Mouse (Mus musculus): Measurements from ENCODE around the gene 4933427D14Rik.
A peak's percentile ranks its signal among the peaks of the same experiment; 100 is the strongest.

4933427D14Rik gene

DNA sequence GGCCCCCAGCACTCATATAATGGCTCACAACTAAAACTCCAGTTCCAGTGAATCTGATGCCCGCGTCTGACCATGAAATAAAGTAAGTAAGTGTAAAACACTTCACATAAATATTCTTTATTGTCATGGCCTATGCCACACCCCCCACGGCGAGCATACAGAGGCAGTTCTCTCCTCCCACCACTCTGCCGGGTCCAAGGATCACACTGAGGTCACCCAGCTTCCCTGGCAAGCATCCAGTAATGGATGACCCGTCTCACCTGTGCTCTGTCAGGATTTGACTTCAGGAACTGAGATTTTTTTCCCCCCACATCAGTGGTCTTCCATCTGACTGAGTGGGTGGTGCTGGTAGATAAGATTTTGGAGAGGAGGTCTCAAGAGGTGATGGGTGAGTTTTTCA, 67.1 kb downstream of the 4933427D14Rik start:
- no peak for DNase-seq (ENCODE audit: low spot score)

DNA sequence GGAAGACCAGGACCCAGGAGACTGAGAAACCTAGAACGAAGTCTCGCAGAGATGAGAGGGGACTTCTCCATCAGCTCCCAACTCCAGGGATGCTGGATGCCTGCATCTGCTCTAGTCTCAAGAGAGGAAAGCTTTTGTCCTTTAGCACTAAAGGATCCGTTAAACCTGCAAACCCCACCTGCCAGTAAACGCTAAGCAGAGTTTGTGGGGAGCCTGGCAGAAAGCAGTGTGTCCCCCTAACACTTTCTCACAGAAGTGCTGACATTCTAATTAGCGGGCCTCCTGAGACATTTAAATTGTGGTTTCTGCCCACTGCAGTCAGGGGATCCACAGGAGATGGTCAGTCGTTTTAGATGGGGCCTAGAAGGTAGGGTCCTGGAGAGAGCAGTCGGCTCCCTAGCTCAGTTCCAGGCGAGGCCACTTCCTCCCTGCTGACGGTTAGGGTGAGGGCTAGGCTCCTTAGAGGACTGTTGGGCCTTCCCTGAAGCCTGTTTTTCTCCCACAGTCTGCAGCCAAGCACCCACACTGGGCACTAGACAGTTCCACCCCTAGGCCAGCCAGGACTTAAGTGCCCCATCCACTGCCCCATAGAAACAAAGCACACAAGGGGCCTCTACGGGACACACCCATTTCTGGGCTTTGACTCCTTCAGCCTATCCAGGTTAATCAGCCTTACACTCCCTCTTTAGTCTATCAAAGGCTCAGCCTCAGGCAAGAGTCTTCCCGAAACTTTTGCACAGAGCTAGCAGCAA, 70.9 kb downstream of the 4933427D14Rik start:
- no peak for DNase-seq (ENCODE audit: low spot score)

DNA sequence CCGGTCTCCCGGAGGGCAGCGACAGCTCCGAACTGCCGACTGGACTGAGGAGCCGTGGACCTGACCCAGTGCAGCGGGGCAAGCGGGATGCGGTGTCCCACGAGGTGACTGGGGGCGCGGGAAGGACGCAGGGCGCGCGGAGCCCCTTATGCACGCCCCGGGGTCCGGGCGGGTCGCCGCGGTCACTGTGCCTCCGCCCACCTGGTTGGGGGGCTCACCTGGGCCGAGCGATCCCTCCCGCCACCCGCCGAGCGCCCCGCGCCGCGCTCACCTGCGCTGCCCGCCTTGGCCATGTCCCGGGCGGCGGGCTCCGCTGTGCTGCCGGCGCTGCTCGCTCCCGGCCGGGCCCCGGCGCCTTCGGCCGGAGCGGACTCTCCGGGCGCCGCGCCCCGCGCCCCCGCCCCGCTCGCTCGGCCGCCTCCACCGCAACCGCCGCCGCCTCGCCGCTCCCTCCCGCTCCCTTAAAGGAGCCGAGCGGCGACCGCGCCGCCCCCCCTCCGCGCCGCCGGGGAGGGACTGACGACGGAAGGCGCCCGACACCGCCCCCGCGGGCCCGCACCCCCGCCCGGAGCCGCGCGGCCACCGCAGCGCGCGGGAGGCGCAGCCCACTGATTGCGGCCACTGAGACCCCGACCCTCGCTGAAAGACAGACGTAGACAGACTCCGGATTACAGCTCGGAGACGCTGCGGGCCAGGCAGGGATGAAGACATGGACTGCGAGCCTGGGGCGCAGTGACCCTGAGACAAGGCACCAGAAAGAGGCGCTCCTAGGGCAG, 71.7 kb downstream of the 4933427D14Rik start, which contains the start of gene Pitpnm3:
Pitpnm3 (minus strand) TSS at position 396 of the 776 bp plus-strand sequence.
- peak; percentile 32 for DNase-seq (ENCODE audit: low spot score)

DNA sequence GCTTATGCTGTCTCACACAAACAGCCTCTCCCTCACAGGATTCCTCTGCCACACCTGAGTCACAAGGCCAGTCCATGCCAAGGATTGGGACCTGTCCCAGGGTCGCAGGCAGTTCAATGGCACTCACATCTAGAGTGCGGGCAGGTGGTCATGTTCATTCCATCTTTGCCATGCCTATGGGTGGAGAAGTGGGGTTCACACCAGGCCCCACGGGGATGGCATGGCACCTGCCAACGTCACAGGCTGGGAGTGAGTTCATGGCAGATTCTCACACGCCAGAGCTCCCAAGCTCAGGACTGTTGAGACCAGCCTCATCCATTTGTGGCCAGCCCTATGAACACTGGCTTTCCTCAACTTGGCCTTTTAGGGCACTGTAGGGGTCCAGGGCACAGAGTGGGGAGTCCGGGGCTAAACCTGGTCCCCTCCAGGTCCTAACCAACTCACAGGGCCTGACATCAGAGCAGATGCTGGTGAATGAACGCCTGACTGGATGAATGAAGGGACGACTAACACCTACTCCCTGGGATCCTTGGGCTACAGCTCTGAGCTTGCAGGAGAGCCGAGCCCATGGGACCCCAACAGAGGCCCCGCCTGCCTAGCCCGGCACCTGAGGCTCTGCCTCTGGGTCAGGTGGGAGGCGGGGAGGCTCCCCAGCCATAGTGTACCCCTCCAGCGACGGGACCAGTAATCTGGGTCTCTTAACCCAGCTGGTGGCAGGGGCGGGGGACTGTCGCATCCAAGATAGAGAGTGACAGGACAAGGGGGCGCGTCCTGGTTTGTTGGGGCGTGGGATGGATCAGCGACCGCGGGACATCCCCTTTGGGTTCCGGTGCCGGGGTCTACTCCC, 72.5 kb downstream of the 4933427D14Rik start:
- no peak for DNase-seq (ENCODE audit: low spot score)

DNA sequence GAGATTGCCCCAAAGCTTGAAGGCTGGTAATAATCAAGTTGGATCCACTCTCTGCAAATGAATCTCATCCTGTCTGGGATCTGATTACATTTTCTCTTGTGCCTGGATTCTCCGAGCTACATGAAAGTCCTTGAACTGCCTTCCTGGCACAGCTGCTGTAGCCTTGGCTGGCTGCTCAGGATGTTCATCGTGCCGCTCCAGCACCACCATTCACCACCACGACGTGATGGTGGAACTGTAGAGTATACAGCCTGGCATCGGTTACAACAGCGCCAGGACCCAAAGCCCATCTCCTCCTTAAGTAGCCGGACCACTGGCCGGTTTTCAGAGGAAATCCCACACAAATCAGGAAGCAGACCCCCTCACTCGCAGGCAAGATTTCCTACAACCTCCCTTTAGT, 74.2 kb downstream of the 4933427D14Rik start:
- no peak for DNase-seq (ENCODE audit: low spot score)

DNA sequence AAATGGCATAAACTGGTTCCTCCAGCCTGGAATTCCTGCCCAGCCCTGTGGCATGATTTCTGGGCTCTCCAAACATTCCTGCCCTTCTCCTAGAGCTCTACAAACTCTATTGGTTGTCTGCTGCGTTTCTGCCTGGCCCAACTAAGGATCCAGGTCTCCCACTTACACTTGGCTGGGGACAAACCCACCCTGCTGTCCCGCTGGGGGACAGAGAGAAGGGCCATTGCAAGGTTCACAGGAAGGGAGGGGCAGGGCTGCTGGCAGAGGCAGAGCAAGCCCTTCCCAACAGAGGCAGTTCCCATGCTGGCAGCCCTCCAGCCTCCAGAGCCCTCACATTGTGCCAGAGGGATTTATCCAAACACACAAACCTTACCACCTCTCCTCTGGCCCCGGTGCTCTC, 75.0 kb downstream of the 4933427D14Rik start:
- peak; percentile 46 for DNase-seq (ENCODE audit: low spot score)

DNA sequence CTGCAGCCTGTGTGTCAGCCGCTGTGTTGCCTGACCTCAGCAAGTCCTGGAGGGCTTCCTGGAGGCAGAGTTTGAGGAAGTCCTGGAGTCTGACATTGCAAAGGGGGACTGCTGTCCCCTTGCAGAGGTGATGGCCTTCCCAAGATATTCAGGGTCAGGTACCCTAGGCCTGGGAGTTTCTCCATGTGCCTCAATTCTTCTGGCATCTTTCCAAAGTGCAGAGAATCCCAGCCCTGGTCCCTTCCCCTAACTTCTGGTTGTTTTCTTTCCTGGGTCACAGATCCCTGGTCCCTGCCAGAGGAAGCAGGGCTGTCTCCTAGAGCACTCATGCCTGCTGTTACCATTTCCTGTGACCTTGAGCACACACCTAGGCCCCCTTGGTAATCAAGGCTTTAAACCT, 75.6 kb downstream of the 4933427D14Rik start:
- no peak for DNase-seq (ENCODE audit: low spot score)

DNA sequence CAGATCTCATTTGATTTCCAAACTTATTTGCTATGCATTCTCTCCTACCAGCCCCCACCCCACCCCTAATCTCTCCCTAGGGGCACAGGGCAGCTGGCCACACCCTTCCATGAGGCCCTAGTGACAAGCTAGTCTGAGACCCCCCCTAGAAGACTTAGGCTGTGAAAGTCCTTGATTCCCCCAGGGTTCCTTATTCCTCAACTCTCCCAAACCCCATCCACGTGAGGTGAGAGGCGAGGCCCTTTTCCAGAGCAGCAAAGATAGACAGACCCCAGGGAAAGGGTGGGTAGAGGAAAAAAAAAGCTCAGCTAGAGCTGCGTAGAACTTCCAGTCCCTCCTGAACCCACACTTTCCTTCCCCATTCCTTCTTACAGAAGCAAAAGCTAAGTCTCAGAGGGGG, 76.4 kb downstream of the 4933427D14Rik start:
- DNase-seq (ENCODE audit: low spot score) = no peak

DNA sequence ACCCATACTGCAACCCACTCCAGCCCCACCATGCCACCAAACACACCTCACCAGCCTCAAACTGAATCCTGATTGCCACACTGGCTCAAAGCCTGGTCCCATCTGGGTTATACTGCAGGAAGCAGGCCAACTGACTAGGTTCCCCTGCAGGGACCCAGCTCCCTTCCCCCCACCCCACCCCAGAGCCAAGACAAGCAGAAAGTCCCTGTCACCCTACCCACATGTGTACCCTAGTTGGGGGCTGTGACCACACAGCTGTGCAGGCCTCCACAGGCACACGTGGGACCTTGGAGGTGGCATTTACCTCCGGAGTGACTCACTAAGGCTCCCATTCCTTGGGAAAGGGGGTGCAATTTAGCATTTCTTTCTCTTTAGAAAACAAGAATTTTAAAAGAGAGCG, 76.8 kb downstream of the 4933427D14Rik start:
- DNase-seq (ENCODE audit: low spot score) = no peak

DNA sequence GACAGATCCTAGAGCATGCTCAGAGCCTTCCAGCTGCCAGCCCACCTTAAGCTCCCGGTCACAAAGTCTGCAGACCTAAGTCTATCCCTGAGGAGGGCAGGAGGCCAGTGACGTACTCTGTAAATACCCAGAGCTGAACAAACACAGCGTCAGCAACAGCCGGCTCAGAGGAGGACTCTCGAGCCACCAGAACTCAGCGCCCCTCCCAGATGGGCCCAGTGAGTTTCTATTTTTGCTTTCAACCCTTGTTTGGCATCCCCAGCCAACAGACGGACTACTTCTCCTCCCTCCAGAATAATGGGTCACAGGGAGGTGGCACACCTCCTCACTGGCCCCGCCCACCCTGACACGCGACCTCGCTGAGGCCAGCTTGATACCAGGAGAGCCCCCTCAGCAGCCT, 77.2 kb downstream of the 4933427D14Rik start:
- DNase-seq (ENCODE audit: low spot score) = peak; percentile 13

DNA sequence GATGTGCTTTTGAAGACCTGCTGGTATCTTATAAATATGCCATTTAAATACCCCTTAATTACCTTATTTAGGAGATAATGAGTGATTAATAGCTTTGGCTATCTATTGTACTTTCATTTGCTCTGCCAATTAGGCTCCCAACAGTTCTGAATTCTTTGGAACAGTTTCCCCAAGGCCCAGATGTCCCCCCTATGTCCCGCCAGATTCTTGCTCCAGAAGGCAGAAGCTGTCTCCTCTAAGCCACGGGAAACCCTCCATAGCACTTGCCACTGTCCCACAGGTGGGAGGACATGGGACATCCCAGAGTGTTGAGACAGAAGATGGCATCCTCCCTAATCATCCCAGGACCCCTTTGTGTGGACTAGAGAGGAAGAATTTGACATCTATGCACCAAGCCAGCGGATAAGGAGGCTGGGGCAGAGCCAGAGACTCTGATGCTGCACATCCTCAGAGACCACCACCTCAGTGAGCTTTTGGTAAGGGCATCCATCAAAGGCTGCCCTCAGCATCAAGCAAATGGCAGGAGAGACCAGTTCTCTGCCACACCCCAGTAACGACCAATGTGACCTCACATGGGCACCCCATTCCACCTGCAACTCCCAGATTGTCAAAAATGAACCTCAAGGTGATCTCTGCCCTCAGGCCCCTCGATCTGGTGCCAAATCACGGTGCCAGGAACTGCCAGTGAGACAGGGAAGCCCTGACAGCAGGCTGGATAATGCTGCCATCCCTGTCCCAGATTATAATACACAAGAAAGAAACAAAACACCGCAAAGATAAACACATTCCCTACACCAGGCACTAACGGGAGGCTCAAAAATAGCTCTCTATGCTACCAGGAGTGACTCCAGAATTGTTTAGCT, 78.0 kb downstream of the 4933427D14Rik start:
- no peak for DNase-seq (ENCODE audit: low spot score)

DNA sequence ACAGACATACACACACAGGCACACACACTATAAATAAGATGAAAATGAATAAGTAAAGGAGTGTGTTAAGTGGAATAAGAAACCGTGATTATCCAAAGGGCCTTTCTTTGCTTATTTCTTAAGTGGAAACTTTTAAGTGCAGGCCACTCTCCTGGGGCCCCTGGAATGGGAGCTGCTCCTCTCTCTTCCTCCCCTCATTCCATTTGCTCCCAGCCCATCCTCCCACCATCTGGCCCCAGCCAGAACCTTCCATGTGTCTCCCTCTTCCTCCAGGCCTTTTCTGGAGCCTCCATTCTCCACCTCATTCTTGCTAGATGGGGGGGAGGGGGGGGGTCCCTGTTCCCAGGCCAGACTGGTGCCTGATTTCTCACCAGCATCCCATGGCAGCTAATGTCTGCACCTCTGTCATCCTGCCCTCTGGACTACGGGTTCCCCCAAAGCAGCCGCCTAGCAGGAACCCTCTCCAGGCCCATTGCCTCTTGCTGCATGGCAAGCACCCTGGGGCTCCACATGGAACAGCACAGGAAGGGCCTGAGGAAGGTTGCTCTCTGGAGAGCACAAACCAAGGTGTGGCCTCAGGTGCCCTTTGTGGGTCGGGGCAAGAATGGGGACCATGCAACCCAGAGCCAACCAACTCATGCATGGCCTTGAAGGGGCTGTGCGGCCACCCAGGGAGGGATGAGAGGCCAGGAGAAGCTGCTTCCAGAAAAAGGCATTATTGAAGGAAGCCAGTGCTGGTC, 79.6 kb downstream of the 4933427D14Rik start:
- no peak for DNase-seq (ENCODE audit: low spot score)

DNA sequence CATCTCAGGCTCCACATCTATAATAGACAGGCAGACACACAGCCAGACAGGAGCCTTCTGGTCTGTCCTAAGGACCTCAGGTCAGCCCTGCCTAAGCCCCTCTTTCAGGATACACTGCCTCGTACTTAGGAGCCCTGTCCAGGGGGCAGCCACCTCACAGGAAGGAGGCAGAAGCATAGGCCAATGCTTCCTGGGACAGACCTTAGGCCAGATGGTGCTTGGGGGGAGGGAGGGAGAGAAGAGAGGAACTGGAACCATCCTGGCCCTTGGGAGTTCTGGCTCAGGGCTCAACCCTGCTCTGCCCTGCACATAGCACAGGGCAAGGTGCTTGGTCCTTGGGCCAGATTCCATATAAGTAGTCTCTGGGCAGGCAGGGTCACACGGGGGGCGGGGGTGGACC, 81.5 kb downstream of the 4933427D14Rik start:
- no peak for DNase-seq (ENCODE audit: low spot score)

DNA sequence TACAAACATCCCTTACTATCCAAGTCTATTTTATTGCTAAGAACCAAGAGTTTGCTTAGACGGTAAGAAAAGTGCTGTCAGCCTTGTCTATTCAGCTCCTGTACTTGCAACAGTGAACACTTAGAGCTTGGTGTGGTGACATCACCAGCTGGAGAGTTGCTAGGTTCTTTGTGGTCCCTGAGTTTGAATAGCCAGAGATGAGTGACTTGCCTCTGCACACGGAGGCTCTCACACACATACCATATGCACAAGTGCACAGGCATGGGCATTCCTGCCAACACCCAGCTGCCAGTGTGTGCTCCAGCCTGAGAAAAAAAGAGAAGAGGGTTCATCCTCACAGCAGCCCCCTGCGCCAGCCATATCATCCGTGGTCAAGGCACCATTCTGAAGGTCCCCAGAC, 83.7 kb downstream of the 4933427D14Rik start:
- no peak for DNase-seq (ENCODE audit: low spot score)

DNA sequence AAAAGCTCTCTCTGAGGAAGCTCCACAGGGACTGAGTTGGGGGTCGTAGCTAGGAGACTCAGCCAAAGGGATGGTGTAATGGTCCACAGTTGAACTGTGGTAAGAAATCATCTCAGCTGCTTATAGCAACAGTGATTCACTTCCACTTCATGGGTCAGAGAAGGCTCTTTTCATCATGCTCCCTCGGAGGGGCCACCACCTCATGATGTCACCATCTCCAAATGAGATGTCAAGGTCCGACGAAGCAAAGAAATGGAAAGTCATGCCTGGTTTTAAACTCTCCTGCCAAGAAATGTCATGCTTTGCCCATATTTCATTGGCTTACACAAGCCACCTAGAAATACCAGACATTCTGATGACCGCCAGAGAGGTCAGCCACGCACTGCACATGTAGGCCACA, 86.9 kb downstream of the 4933427D14Rik start:
- DNase-seq (ENCODE audit: low spot score) = no peak

DNA sequence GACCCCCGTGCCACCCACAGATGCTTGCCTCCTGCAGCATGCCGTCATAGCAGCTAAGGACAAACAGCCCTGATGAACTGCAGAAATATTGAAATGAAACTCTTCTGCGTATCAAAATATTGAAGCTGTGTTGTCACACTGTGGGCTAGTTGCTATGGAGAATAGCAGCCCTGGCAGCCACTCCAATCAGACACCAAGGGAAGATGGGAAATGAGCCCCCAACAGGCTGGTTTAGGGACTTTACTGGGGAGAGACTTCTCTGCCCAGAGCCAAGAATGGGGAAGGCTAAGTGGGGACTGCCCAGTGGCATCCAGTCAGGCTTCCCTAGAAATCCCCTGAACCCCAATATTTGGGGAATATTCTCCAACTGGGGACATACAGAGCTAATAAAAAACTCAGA, 88.6 kb downstream of the 4933427D14Rik start:
- DNase-seq (ENCODE audit: low spot score) = no peak

DNA sequence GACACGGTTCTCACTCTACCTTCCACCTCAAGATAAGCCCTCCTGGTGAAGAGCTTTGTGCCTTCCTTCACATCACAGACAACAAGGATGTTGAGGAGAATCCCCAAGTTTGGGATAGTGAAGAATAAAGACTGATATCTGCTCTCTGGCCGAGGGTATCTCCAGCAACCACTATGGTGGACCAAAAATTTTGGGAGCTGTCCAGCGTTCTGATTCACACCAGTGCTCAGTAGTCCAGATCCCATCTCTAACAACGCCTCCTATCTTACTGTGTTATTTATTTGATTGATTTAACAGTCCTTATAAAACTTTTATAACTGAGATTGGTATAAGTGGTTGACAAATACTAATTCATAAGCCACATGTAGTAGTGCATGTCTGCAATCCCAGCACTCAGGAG, 94.0 kb downstream of the 4933427D14Rik start:
- no peak for DNase-seq (ENCODE audit: low spot score)

DNA sequence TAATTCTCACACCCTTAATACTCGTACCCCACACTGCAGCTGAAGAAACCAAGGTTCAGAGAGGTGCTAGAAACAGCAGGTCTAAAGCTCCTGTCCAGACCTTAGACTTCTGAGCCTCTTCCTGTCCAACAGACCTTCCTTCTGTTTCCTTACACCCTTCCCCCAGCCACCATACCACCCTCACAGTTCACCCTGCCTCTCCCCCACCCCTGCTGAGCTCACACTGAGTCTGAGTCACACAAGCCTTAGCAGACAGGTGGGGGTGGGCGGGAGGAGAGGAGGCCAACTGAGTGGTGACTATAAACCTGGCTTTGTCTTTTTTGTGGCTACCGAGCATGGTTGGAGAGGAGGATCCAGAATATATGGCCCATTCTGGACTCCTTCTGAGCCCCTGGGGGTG, 96.5 kb downstream of the 4933427D14Rik start:
- no peak for DNase-seq (ENCODE audit: low spot score)

DNA sequence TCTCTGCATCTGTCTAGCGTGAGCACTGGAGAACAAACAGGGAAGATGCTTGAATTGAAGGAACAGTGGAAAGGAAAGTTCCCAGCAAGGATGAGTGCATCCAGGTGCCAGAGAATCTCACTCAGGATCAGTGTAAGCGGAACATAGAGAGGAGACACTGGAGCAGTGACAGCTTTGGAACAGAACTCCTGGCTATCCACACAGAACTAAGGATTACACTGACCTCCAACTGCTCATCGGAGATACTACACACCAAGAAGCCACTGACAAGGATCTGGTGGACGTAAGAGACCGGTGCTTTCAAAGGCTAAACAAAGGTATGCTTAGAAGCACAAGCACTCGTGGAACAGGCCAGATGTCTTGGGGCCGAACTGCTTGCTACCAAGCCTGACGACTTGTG, 103.0 kb downstream of the 4933427D14Rik start:
- no peak for DNase-seq (ENCODE audit: low spot score)
